Mouse (Mus musculus) retina, adult 2 months (tissue): ENCODE data around the gene Cwc25.

ENCODE experiments used
- DNase-seq: peaks from one replicate; pipeline ENCODE4 v3.0.0-alpha.2; 2012; ENCODE audit warnings: low read depth, low spot score

Gene Cwc25

DNA sequence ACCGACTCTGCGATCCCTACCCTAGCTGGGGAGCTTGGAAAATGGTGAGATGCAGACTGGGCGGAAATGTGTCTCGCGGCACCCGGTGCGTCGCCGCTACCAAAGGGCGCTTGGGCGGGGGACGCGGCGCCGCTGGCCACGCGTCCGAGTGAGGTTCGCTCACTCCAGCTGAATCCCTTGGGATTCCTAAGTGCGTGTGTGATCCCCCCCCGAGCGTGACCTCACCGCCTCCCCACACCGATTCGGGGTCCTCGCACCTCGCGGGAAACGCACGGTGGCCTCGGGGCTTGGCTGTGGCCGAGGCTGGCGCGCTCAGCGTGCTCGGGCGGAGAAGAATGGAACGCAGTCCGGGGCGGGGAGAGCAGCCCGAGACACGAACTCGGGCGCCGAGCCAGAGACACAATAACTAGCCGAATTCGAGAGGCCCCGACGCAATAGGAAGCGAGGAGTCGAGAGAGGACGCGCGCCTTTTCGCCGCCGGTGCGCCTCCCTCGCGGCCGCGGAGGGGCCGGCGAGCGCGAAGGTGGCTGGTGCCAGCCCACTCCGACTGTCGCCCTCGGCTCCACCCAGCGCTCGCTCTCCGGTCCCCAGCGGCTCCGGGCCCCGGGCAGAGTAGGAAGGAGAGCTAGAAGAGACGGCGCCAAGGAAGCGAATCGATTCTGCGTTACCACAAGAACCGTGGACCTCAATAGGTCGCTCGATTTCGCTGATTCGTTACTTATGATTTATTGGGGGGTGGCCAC, 66.2 kb downstream of the Cwc25 start, which contains the start of gene Pcgf2:
Gene Pcgf2, minus strand, starts transcription at position 495 of the 743 bp plus-strand sequence.
- DNase-seq, result no peak

DNA sequence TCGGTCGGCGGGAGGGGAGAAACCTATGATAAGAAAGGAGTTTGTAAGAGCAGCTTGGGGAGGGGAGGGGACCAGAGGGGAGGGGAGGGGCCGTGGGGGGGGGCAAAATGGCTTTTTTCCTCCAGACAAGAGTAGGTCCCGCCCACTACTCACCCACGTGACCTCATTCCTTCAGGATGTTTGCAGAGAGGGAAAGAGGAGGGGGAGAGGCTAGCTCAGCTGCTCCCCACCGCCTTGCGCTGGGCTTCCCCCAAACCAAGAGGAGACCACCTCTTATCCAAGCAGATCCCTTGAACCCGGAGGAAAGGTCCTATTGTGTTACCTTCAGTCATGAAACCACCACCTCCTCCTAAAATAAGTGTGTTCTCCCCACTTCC, 66.7 kb downstream of the Cwc25 start:
- peak; percentile 42 for DNase-seq

- no peak for DNase-seq
Measured at GRCm38 (mm10) chr11:97698741-97699611, 67.4 kb downstream of the Cwc25 start.

GRCm38 (mm10) chr11:97697891-97698529, 68.3 kb downstream of the Cwc25 start:
- no peak for DNase-seq

- no peak for DNase-seq
Measured at GRCm38 (mm10) chr11:97697199-97697890, 69.0 kb downstream of the Cwc25 start.

- no peak for DNase-seq
Measured at GRCm38 (mm10) chr11:97696669-97697068, 69.7 kb downstream of the Cwc25 start.

DNA sequence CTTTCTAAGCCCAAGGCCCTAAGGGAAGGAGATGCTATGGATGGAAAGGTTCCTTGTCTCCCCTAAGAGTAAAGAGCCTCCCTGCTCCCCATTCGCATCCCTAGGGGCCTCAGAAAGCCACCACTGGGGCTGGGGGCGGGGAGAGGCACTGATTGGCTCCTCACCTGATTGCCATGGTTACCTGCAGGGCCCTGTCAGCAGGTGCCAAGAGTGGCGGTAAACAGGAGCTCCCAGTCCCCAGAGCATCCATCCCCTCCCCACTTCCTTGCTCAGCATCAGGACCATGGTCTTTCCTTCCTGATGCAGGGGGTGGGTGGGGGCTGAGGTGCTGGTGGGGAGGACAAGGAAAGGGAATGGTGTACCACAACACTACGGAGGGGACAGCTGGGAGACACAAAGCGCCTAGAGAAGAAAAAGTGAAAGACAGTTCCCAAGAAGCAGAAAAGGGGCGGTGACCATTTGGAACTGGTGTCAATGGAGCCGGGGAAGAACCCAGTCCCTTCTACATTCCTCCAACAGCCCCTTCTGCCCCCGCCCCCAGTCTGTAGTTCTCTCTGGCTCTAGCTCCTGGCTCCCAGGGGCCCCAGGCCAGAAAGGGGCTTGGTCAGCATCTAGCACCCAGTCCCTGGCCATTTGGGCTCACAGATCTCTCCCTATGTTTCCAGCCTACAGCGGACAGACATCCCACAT, 70.5 kb downstream of the Cwc25 start:
- DNase-seq, result no peak
